Mouse (Mus musculus) erythroblast, embryonic 14.5 days (primary cell): ENCODE measurements around the gene Tmc3.

Source experiments
- GATA1 ChIP-seq: IDR thresholded peaks from 2 replicates; pipeline ENCODE4 v1.6.1; 2012; ENCODE audit warnings: low read length, inconsistent platforms, mixed read lengths
- TAL1 ChIP-seq: IDR thresholded peaks from 3 replicates; pipeline ENCODE4 v1.6.1; 2012; ENCODE audit warnings: low read length, inconsistent platforms, mixed read lengths

- TF ChIP-seq GATA1 (no peak), TAL1 (no peak)
These were observed 51.7 kb downstream of the Tmc3 start for GRCm38 (mm10) chr7:83636425-83636824.
